Mouse (Mus musculus) stomach, embryonic 15.5 days (tissue): Measurements from ENCODE around the gene Glipr2. TPM values are rescaled to one million over a fixed set of nuclear protein-coding genes. Genes with fewer than 3 reads are reported as not detected.

Experiments
- ATAC-seq: fragments of 200-750 bp; cut with Nextera tagmentation; 2 replicates; pipeline ENCODE4 v1.8.0; 2017; ENCODE audit warnings: low read depth, moderate number of reproducible peaks, moderate TSS enrichment; ENCODE audit not compliant: insufficient read depth, low FRiP score
- H3K27ac ChIP-seq: fragments of 300-500 bp; sonication (generic); 2 replicates; pipeline ENCODE4 v1.5.1; 2015; ENCODE audit warnings: mild to moderate bottlenecking, inconsistent platforms
- H3K27me3 ChIP-seq: fragments of 300-500 bp; sonication (generic); replicated peaks from 2 replicates; pipeline ENCODE4 v1.6.1; 2015; ENCODE audit warnings: inconsistent platforms
- H3K36me3 ChIP-seq: fragments of 300-500 bp; sonication (generic); 2 replicates; pipeline ENCODE4 v1.6.1; 2015; ENCODE audit warnings: inconsistent platforms
- H3K4me1 ChIP-seq: fragments of 300-500 bp; sonication (generic); 2 replicates; pipeline ENCODE4 v1.6.1; 2015; ENCODE audit warnings: inconsistent platforms
- H3K4me2 ChIP-seq: fragments of 300-500 bp; sonication (generic); 2 replicates; pipeline ENCODE4 v1.6.1; 2015; ENCODE audit warnings: mild to moderate bottlenecking, inconsistent platforms
- H3K4me3 ChIP-seq: fragments of 300-500 bp; sonication (generic); replicated peaks from 2 replicates; pipeline ENCODE4 v1.5.1; 2015; ENCODE audit warnings: inconsistent platforms
- H3K9ac ChIP-seq: fragments of 300-500 bp; sonication (generic); 2 replicates; pipeline ENCODE4 v1.6.1; 2015; ENCODE audit warnings: inconsistent platforms
- H3K9me3 ChIP-seq: fragments of 300-500 bp; sonication (generic); 2 replicates; pipeline ENCODE4 v1.6.1; 2016; ENCODE audit warnings: inconsistent platforms
- WGBS: fragments of 180-500 bp; shearing (Covaris S2); methylation state at CpG from one replicate; pipeline ENCODE4 v1.1.7; 2015; 5-methylcytosine and 5-hydroxymethylcytosine counted together
- polyA plus RNA-seq: library from polyadenylated mRNA; unstranded; fragments of >200 nt; fragmentation: Nextera tagmentation; extraction: Ambion mirVana; gene quantifications from 2 replicates; pipeline ENCODE4 v1.2.1, GENCODE M21; 2015

Glipr2 gene
- polyA plus RNA-seq, 1 experiment from 2014 or later: 106 TPM

DNA sequence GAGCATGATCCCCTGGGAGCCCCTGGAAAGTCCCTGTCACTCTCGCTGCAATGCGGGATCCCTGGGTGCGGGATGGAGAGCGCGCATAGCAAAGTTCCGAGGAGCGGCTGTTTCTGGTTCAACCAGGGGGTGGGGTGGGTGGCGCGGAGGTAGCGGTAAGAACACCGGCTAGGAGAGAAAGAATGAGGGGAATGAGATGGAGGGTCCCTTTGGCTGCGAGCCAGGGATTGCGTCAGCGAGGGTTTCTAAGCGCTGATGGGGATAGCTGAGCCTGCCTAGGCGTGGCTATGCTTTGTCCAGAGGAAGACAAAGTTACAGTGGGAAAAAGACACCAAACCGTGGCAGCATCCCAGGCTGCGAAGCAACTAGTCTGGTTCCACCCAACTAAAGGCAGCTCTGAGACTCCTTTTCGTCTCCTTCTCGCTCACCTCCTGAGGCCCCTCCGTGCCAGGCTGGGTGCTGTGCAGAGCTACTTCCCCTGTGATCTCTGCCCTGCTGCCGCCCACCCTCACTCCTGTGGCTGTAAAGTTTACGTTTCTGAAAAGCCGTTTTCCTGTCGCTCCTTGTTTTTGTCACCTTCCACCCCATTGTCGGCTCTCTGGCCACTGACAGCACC, 753 bp downstream of the Glipr2 start:
- no peaks in the 10 kb centered on the region for H3K36me3 ChIP-seq
- peaks cover 25% of the 10 kb centered on the region for H3K4me1 ChIP-seq
- peak overlapping the region; percentile 92 for H3K27ac ChIP-seq
- peak; percentile 48 for ATAC-seq
- H3K4me2 ChIP-seq: peak overlapping the region; percentile 96
- no peaks in the 10 kb centered on the region for H3K9me3 ChIP-seq
- under 1% methylated on average over 26 of the region's 26 CpGs for WGBS
- H3K4me3 ChIP-seq: peak overlapping the region; percentile 73
- no peaks in the 10 kb centered on the region for H3K27me3 ChIP-seq
- H3K9ac ChIP-seq: peak overlapping the region; percentile 60

DNA sequence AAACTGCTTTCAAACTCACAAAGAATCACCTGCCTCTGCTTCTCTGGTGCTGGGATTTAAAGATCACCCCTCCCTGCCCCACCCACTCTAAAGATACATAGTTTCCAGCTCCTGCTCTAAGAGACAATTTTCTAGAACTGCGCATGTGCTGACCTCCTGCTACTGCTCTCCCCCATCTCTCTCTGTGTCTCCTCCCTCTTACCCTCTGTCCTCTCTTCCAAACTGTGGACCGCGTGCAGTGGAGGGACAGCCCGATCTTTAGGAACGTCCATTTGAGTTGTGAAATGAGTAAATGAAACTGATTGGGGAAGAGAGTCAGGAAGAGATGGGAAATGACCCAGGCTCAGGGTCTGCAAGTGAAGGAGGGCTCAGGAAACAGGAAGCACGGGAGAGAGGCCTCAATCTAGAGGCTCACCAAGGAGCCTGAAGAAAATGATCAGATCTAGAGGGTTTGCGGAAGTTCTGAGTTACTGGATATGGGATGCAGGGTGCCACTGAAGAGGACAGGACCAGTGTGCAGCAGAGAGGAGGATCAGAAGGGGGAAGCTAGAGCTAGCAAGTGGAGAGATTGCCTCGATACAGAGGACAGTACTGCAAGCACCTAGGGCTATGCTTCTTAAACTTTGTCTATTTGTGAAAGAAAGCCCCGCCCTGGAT, 2.5 kb downstream of the Glipr2 start:
- Histone ChIP-seq H3K9ac (no peak overlapping the region), H3K36me3 (no peaks in the 10 kb centered on the region), H3K27me3 (no peaks in the 10 kb centered on the region), H3K4me3 (no peak overlapping the region), H3K4me2 (peak overlapping the region; percentile 96), H3K27ac (0 out of 2 replicates have a peak overlapping the region, but pooled peaks have one; percentile 11), H3K9me3 (no peaks in the 10 kb centered on the region), H3K4me1 (peaks cover 35% of the 10 kb centered on the region)
- ATAC-seq: no peak
- 53% methylated on average over 9 of the region's 9 CpGs for WGBS

- H3K4me3 ChIP-seq: no peak overlapping the region
- H3K36me3 ChIP-seq: no peaks in the 10 kb centered on the region
- no peak overlapping the region for H3K9ac ChIP-seq
- H3K9me3 ChIP-seq: no peaks in the 10 kb centered on the region
- ATAC-seq: no peak
- H3K27me3 ChIP-seq: no peaks in the 10 kb centered on the region
- H3K4me1 ChIP-seq: peaks cover 40% of the 10 kb centered on the region
- H3K27ac ChIP-seq: 0 out of 2 replicates have a peak overlapping the region, but pooled peaks have one; percentile 11
- H3K4me2 ChIP-seq: peak overlapping the region; percentile 96
- 63% methylated on average over 6 of the region's 6 CpGs for WGBS
Observed at GRCm38 (mm10) chr4:43960207-43960606, 3.0 kb downstream of the Glipr2 start.

GRCm38 (mm10) chr4:43964326-43964833, 7.2 kb downstream of the Glipr2 start:
- Histone ChIP-seq H3K9me3 (no peaks in the 10 kb centered on the region), H3K27ac (peak overlapping the region; percentile 66), H3K4me3 (no peak overlapping the region), H3K4me1 (peaks cover 44% of the 10 kb centered on the region), H3K9ac (no peak overlapping the region), H3K36me3 (no peaks in the 10 kb centered on the region), H3K27me3 (no peaks in the 10 kb centered on the region), H3K4me2 (peak overlapping the region; percentile 31)
- ATAC-seq: peak; percentile 63; the same call in 1 of the 2 replicates
- WGBS: 31% methylated on average over 2 of the region's 2 CpGs

DNA sequence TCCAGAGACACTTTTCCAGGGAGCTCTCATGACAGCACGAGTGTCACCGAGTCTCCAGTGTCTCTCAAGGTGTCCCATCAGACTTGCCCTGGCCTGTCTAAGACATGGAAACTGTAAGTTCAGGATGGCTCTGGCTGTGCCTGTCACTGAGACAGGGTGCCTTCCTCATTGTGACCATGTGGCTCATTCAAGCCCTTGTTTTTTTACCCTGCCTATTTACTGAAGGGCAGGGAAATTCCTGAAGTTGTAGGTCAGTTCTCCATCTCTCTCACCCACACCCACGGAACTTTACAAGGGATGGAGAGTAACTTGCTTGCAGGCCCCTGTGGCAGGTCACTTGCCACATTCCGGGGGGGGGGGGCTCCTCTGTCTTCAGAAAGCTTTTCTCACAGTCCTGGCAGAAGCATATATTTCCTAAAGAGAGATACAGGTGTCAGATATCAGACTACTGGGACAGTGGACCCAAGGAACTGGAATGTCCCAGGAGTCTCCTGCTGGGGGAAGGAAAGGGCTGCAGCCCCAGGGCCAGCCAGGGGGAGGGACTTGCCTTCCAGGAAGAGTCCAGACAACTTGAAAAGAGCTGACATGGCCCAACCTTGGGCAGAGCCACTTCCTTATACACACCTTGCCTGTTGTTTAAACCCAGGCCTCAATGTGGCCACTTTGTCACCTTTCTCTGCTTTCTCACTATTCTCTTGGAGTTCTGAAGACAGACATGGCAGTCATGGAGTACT, 7.9 kb downstream of the Glipr2 start:
- peaks cover 37% of the 10 kb centered on the region for H3K4me1 ChIP-seq
- H3K9ac ChIP-seq: no peak overlapping the region
- WGBS: 50% methylated on average over 4 of the region's 4 CpGs
- ATAC-seq: no peak; the same call in 1 of the 2 replicates
- no peaks in the 10 kb centered on the region for H3K27me3 ChIP-seq
- no peaks in the 10 kb centered on the region for H3K36me3 ChIP-seq
- H3K4me2 ChIP-seq: no peak overlapping the region
- H3K9me3 ChIP-seq: no peaks in the 10 kb centered on the region
- H3K4me3 ChIP-seq: no peak overlapping the region
- peak overlapping the region; percentile 58; the same call in 1 of the 2 replicates for H3K27ac ChIP-seq

DNA sequence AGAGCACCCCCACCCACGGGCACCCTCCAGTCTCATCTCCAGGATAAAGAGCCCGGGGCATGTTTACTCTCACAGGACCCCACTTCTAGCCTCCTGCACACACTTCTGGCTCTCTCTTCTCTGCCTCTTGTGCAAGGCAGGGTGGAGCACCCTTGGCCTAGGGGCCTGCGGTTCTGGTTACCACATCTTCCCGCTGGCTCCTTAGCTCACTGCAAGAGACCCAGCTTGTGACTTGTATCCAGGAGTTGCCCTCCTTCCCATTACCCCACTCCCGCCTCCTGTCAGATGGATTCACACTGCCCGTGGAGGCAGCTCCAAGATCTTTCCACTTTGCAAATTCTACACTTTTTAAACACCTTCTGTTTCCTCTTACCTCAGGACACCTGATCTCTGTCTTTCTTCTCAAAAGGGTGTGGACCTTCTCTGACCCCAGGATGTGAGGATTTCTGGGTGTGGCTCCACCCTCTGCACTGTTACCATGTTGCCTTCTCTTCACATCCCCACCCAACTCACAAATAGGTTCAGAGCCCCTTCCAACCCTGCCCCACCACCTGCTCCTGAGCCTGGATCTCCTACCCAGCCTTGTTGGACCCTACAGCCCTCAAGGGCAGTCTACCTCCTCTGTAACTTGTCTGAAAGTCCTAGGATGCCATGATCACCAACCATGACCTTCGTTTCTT, 8.8 kb downstream of the Glipr2 start:
- no peak overlapping the region for H3K4me2 ChIP-seq
- 71% methylated on average over 7 of the region's 7 CpGs for WGBS
- H3K9ac ChIP-seq: no peak overlapping the region
- H3K9me3 ChIP-seq: no peaks in the 10 kb centered on the region
- H3K27ac ChIP-seq: peak overlapping the region; percentile 58; the same call in 1 of the 2 replicates
- no peaks in the 10 kb centered on the region for H3K27me3 ChIP-seq
- no peak for ATAC-seq
- no peak overlapping the region for H3K4me3 ChIP-seq
- H3K4me1 ChIP-seq: peaks cover 36% of the 10 kb centered on the region
- H3K36me3 ChIP-seq: no peaks in the 10 kb centered on the region

- ATAC-seq: no peak
- Histone ChIP-seq H3K4me3 (no peak overlapping the region), H3K9me3 (no peaks in the 10 kb centered on the region), H3K9ac (no peak overlapping the region), H3K4me2 (no peak overlapping the region), H3K27ac (peak overlapping the region; percentile 41; the same call in 1 of the 2 replicates), H3K36me3 (no peaks in the 10 kb centered on the region), H3K27me3 (no peaks in the 10 kb centered on the region), H3K4me1 (peaks cover 49% of the 10 kb centered on the region)
- 48% methylated on average over 13 of the region's 13 CpGs for WGBS
Observed at GRCm38 (mm10) chr4:43968650-43969049, 11.4 kb downstream of the Glipr2 start.

DNA sequence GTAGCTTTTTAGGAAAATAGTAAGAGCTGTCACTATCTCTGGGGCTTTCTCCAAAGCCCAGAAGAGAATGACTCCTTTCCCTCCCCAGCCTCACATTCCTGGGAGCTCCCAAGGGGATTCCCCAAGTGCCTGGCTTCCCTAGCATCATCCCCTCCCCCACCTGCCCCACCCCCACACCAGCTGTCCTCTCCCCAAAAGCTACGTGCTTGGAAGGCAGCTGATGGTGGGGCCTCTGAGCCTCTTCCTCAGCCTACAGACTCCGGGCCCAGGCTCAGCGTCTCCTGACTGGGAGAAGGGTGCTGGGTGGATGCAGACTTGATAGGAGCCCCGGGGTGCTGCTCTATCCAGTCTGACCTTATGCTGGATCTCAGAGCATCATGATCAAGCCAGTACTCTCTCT, 12.2 kb downstream of the Glipr2 start:
- no peak overlapping the region for H3K4me3 ChIP-seq
- H3K27me3 ChIP-seq: no peaks in the 10 kb centered on the region
- no peaks in the 10 kb centered on the region for H3K36me3 ChIP-seq
- no peak overlapping the region for H3K9ac ChIP-seq
- no peak for ATAC-seq
- H3K27ac ChIP-seq: peak overlapping the region; percentile 49; the same call in 1 of the 2 replicates
- H3K4me1 ChIP-seq: peaks cover 43% of the 10 kb centered on the region
- H3K4me2 ChIP-seq: no peak overlapping the region
- no peaks in the 10 kb centered on the region for H3K9me3 ChIP-seq
- WGBS: 15% methylated on average over 4 of the region's 4 CpGs

DNA sequence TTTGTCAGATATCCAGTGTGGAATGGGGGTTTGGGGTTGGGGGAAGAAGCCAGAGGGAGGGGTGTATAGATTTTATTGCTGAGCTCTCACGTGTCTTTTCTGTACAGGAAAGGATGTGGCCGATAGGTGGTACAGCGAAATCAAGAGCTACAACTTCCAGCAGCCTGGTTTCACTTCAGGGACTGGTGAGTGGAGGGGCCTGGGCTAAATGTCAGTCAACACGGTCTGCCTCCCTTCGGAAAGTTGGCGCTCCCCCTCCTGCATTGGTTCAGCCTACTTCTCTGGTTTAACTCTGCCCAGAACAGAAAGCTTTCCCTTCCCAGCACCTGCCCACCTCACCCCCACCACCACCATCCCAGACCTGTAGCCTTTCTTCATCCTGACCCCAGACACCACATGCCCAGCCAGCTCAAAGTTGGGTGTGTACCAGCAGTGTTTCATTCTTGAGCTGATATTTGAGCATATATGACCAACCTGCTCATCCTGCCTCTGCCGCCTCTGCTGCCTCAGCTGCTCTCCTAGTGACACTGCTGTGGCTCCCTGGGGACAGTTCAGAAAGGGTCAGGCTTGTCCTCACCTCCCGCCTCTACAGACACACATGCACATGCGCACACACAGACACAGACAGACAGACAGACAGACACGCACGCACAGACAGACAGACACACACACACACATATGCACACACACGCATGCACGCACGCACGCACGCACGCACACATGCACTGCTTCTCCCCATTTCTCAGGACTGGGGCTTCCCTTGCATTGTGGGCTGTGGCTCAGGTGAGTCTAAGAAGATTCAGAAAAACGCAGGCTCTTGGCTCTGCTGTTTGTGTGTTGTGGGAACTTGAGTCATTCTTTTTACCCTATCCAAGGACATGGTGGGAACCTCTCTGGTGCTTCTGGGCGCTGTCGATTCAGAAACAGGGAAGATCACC, 13.5 kb downstream of the Glipr2 start:
- no peak overlapping the region for H3K27ac ChIP-seq
- no peak overlapping the region for H3K4me2 ChIP-seq
- peaks cover 37% of the 10 kb centered on the region for H3K4me1 ChIP-seq
- no peaks in the 10 kb centered on the region for H3K36me3 ChIP-seq
- no peak overlapping the region for H3K4me3 ChIP-seq
- H3K27me3 ChIP-seq: no peaks in the 10 kb centered on the region
- H3K9me3 ChIP-seq: no peaks in the 10 kb centered on the region
- WGBS: 85% methylated on average over 20 of the region's 20 CpGs
- no peak for ATAC-seq
- no peak overlapping the region for H3K9ac ChIP-seq

DNA sequence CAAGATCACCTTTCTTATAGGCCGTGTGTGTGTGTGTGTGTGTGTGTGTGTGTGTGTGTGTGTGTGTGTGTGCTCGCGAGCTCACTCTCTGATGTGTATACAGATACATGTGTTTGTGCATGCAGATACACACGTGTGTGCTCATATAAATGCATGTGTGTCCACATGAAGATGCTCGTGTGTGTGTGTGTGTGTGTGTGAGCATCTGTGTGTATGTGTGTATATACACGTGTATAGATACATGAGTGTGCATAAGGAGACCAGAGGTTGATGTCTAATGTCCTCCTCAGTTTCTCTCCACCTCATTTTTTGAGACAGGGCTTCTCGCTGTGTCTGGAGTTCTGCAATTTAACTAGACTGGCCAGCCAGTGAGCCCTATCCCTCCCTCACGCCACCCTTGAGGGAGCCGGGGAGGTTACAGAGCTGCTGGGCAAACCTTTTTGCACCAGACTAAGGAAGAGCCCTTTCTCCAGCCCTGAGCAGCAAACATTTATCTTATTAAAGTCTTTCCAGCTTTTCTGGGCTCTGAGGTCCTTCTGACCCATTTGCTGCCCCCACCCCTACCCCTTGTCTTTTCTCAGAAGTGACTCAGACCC, 14.4 kb downstream of the Glipr2 start:
- no peak overlapping the region for H3K9ac ChIP-seq
- peak overlapping the region; percentile 36; the same call in 1 of the 2 replicates for H3K4me2 ChIP-seq
- no peaks in the 10 kb centered on the region for H3K36me3 ChIP-seq
- H3K9me3 ChIP-seq: no peaks in the 10 kb centered on the region
- H3K4me3 ChIP-seq: no peak overlapping the region
- H3K27ac ChIP-seq: peak overlapping the region; percentile 86
- no peak for ATAC-seq
- 57% methylated on average over 9 of the region's 9 CpGs for WGBS
- peaks cover 32% of the 10 kb centered on the region for H3K4me1 ChIP-seq
- no peaks in the 10 kb centered on the region for H3K27me3 ChIP-seq
